Mouse (Mus musculus) hindlimb bud, embryonic 11.5 days (tissue): ENCODE data around the gene Tnpo3.
"Not testable (repeated sequence)": the region's sequence is repeated elsewhere in the genome, so short reads cannot be mapped to it uniquely, and the experiment has no call there.

Experiments used
- DNase-seq: peaks from one replicate; pipeline ENCODE4 v3.0.0-alpha.2; 2012; ENCODE audit warnings: low read depth, low spot score; ENCODE audit errors: extremely low spot score

Tnpo3 gene

DNA sequence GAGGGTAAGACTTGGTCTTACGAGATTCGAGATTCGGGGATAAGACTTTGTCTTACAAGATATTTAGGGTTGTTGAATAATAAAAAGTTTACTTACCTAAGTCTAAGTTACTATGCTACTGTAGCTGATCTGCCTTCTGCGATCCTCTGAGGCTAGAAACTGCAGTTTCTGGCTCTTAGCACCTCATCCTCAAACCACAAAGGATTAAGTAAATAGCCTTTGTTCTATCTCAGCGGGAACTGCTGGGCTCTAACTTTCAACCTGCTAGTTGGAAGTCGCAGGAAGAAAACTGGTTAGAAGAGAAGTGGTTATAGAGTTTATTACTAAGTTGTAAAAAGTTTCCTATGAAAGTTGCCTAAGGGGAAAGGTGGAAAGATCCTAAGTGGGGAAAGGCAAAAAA lies 12.6 kb upstream of the Tnpo3 start:
- no peak for DNase-seq

DNA sequence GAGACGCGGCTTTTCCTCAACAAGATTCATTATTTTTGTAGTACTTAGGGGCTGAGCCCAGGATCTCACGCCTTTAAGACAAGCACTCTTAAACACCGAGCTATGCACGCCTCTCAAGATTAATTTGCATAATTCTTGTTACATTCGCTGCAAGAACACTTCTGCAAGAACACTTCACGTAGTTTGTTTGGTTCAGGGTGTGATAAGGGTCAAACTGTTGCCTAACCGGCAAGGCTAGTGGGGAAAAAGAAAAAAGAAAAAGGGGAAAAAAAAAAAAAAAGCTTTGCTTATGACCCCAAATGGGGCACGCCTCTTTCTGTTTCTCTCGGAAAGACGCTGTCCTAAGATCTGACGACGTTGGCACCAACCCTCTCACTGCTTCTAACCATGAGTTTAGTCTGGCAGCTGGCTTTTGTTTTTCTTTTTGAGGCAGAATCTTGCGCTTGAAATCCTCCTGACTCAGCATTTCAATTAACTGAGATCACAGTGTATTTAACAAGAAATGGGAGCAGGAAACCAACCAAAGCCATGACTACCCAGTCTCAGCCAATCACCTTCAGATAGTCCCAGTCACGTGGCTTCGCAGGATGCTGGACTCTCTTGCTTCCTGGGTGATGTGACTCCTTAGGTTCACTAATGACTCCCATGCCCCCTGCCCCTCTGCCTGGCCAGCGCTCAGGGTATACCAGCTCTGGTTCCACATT lies 11.3 kb upstream of the Tnpo3 start:
- DNase-seq = no peak

DNA sequence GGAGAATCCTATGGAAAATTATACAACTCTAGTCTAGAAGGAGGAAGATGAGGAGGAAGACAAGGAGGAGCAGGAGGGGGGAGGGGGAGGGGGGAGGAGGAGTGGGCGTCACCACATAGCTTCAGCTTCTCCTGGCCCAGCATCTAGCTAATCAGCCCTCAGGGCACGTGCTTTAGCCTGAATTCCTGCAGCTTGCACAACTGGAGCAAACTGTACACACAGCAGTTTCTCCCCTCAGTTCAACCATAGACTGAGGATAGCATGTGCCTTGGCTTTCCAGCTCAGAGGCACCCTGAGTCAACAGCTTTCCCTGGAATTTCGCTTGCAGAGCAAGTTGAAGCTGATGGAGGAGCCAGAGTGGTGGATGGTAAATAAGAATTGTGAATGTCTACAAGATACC lies 10.5 kb upstream of the Tnpo3 start:
- no peak for DNase-seq

DNA sequence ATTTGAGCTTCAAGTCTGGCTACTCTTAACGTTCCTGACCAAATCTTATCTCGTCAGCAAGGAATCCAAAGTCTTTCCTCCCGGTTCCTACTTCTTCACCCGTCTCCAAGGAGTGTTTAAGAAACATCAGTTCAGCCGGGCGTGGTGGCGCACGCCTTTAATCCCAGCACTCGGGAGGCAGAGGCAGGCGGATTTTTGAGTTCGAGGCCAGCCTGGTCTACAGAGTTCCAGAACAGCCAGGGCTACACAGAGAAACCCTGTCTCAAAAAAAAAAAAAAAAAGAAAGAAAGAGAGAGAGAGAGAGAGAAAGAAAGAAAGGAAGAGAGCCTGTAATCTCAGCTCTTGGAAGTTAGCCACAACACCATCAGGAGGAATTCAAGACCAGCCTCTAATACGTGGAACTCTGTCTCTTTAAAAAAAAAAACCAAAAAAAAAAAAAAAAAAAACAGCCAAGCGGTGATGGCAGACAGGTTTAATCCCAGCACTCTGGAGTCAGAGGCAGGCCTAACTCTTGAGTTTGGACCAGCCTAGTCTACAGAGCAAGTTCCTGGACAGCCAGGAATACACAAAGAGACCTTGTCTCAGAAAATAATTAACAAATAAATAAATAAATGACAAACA lies 443 bp upstream of the Tnpo3 start:
- DNase-seq = not testable (repeated sequence)

DNA sequence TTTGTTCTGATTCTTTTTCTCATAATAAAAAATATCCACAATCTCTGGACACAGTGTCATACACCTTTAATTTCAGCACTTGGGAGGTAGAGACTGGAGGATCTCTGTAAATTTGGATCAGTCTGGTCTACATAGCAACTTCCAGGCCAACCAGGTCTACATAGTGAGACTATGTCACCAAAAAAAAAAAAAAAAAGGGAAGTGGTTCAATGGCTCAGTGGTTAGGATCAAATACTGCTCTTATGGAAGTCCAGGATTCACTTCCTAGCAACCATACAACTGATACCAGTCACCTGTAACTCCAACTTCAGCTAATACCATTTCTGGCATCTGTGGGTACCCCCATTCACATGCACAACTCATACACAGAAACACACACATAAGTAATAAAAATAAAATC lies 9.5 kb downstream of the Tnpo3 start:
- no peak for DNase-seq

DNA sequence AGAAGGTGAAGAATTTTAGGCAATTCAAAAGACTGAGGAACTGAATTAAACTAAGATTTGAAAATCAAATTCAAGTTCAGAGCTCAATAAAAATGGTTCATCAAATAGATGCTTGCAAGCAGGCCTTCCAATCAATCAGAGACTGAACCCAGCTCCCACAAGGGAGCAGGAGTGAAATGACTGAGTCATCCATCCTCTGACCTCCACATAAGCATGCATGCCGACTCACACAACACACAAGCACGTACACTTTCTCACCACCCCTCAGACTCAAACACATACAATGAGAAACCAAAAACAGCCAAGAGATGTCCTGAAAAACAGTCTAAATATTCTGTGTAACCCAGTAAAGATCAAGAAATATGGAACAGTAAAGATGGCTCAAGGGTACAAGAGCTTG lies 14.0 kb downstream of the Tnpo3 start:
- DNase-seq = no peak

DNA sequence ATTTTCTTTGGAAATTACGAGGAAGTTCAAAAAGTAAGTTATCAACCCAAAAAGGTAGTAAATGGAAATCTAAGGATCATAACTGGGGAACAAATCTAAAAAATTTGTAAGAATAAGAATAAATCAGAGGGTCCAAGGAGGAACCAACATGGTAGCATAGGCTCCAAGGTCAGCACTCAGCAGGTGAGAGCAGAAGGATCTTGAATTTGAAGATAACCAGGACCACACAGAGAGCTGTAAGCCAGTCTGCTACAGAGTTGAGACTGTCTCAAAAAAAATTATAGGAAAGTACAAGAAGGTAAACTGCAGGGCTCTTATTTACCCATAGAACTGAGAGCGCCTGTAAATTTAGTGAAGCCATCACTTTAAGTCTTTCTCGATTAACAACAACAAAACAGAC lies 28.5 kb downstream of the Tnpo3 start:
- no peak for DNase-seq

DNA sequence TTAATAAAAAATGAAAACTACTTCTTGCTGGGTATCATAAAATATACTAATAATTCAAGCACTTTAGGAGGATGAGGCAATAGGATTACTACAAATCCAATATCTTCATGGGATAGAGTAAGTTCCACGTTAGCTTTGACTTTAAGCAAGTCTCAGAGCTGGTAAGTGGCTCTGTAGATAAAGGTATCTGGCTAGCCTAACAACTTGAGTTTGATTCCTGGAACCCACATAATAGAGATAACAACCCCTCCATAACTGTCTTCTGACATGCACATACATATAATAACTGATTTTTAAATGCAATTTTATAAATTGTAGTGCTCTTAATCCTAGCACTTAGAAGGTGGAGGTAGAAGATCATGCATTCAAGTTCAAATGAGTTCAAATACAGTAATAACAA lies 28.9 kb downstream of the Tnpo3 start:
- no peak for DNase-seq

DNA sequence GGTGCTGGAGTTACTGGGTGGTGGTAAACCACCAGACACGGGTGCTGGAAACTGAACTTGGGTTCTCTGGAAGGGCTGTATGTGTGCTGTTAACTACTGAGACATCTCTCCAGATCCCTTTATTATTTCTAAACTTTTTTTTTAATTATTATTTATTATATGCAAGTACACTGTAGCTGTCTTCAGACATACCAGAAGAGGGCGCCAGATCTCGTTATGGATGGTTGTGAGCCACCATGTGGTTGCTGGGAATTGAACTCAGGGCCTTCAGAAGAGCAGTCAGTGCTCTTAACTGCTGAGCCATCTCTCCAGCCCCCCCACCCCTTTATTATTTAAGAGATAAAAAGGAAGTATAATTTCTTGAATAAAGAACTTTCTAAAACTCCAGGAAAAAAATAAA lies 33.3 kb downstream of the Tnpo3 start:
- DNase-seq = not testable (repeated sequence)

DNA sequence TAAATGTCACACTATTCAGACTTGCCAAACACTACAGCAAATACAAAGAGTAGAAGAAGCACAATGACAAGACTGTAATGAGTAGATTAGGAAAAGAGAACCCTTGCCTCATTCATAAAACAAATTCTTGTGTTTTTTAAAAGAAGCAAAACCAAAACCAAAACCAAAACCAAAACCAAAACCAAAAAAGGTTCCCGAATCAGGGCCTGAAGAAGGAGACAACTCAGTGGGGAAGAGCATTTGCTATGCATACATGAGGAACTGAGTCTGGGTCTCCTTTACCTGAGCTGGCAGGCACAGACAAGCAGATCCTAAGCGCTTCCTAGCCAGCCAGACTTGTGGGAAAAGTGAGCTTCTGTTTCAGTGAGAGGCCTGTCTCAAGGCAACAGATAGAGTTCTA lies 52.6 kb downstream of the Tnpo3 start:
- DNase-seq = no peak

DNA sequence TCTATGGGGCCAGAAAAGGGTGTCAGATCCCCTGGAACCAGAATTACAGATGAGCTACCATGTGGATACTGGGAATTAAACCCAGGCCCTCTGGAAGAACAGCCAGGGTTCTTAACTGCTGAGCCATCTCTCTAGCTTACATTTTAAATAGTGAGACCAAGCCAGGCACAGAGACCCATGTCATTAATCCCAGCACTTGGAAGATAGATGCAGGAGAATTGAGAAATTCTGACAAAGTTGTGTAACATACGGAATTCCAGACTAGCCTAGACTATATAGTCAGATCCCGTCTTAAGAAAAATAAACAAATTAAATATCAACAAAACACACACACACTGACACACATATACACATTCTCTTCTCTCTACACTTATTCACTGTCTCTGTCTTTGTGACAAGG lies 57.2 kb downstream of the Tnpo3 start:
- DNase-seq = no peak

DNA sequence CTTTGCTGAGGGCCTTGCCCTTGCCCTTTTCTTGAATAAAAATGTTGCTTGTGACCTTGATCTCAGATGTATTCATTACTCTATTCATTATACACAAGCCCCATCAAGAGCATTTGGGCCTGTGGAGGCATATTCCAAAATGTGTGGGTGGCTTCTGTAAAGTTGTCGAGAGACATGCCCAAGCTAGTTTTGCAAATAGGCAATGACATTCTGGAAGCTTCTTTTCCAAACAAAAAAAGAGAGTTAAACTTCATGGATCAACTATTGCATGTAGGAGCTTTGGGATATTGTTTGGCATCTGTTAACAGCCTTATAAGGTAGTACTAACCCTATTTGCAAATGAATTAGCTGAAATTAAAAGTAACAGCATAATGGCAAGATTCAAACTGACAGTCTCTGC lies 61.6 kb downstream of the Tnpo3 start:
- DNase-seq = no peak

DNA sequence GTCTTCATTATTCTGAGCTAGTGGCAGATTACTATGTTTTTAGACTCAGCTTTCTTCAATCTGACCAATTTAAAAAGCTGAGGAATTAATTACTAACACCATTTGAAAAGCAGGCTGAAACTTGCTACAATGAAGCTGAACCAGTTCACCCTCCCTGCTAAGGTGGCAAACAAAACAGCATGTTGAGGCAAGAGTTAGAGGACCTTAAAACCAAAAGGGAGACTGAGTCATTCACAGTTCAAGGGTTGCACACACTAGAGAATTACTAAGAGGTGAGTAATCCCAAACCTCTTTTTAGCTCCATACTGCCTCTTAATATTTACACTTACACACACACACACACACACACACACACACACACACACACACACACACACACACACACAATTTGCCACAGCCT lies 62.1 kb downstream of the Tnpo3 start:
- DNase-seq = no peak

DNA sequence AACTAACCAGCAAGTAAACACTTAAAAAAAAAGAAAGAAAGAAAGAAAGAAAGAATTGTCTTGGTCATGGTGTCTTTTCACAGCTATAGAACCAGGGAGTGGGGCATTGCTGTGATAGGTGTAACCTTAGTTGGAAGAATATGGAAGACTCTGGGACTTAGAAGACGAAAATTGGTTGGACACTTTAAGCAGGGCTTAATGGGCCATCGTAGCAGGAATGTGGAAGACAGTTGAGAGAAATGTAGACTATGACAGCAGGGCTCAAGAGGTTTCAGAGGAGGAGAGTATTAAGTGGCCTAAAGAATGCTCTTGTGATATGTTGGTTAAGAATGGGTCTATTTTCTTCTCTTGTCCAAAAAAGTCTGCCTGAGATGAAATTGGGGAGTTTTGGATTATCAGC lies 64.1 kb downstream of the Tnpo3 start:
- no peak for DNase-seq

DNA sequence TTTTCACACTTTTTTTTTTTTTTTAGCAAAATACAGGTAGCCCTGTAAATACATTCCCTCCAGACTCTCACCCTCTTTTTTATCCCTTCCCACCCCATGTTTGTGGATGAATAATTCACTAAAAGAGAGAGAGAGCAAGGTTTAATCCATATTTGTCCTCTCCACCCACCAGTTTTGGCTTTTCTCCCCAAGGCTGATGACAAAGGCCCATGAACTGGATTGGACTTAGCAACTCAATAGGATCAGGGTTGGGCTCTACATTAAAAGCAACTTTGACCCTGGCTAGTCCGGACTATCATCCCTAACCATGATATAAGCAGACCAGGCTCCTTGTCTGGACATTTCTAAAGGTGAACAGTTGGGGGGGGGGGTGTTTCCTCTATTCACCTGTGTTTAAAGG lies 68.7 kb downstream of the Tnpo3 start:
- no peak for DNase-seq

DNA sequence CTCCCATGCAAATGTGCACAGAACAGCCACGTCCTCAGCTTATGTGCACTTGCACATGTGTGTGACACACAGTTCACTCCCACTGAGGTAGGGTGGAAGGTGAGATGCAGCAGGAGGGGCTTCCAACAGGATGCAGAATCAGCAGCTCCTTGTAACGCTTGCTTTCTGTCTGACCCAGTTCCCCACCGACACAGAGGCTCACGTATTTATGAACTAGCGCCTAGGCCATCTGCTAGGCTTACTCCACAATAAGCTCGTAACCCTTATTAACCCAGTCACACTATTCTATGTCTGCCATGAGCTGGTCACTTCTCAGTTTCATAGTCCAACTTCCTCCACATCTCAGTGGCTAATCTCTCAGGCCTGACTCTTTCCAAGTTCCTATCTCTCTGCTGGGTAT lies 69.5 kb downstream of the Tnpo3 start:
- no peak for DNase-seq

DNA sequence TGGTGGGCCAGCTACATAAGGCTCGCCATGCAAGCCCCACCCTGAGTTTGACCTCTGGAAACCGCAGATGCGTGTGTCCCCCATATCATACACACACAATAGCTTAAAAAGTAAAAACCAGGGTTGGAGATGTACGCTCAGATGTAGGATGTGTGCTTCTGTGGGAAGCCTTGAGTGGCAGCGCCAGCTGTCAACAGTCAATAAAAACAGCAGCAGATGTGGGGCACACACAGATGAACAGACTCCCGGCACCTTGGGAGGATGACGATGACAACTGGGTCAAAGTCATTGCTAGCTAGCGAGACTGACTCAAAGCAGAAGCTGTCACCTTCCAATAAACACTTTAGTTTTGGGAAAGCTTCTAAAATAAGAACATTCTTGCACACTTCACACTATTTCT lies 70.2 kb downstream of the Tnpo3 start:
- no peak for DNase-seq

DNA sequence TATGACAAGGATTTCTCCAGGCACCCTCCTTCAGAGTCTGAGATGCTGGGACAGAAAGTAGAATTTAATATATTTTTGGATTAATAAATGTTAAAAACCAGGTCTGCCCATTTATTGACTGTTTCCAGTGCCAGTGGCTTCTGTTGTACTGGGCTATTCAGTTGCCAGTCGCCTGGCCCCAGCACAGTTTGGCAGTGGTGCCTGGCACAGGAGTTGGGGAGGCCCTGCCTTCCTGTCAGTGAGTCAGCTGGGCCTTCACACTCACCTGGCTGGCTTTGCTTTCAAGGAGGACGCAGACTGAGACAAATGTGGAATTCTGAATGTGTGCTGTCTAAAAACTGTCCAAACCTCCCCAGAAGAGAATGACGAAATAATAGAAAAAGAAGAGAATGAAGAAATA lies 72.5 kb downstream of the Tnpo3 start:
- no peak for DNase-seq

DNA sequence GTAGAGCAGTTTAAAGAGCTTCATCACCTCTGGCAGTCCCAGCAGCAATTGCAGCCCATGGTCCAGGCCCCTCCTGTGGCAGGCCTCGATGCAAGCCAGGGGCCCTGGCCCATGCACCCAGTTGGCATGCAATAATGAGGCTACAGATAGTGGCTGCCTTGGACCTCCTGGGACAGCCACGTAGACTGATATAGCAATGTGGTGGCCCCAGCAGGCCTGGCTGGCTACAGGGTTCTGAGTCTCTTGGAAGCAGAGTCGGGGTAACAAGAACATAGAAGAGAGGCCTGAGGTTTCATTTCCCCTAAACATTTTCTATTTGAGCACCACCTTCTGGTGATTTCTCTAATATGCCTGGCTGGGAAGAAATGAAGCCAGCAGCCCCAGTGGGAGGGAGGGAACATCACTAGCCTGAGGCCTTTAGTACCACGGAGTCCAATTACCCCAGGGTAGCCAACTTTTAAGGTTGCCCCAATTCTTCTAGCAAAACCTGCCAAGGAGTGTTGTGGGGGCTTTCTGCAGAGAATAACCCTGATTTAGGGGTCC lies 73.0 kb downstream of the Tnpo3 start:
- DNase-seq = no peak

DNA sequence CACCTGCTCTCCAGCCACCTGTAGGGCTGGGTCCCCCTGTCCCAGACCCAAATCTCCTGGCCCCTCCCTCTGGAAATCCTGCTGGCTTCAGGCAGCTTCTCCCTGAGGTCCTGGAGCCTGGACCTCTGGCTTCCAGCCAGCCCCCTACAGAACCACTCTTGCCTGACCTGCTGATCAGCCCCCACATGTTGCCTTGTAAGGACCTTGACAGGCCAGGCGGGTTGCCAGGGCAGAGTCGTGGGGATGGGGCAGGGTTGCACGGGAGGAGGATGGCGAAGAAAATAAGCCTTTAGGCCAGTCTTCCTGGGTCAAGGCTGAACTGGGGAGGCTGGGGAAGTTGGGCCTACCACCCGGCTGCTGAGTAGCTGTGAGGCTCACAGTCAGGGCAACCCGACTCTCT lies 74.4 kb downstream of the Tnpo3 start:
- DNase-seq = no peak

DNA sequence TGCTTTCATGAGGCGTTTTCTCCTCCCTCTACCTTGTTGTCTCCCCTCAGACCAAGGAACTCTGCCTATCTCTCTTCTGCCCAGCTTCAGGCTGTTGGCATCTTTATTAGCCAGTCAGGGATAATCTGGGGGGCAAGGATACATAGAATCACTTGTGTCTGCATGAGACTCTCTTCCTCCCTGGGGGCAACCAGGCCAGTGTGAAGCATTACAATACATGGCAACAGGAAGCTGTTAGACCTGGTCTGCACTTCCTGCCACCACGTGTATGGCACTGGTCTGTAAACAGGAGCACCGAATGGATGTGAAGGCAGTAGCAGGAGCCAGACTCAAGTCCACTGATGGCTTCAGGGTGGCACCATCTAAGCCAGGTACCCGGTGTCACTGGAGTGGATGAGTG lies 79.6 kb downstream of the Tnpo3 start:
- DNase-seq = no peak

DNA sequence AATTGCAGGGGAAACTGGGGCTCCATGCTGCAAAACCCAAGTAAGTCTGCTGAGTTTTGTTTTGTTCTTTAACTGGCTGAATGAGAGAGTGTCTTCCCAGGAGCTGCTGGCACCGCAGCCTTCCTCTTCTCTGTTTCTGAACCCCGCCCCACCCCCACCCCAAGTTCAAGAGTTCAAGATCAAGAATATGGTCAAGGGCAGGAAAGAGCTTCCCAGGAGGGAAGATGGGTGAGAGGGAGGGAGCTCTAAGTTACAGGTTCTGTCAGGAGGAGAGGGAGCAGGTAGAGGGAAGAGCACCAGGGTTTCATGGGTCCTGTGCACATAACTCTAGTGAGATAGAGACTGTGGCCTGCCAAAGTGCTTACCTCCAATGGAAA lies 80.3 kb downstream of the Tnpo3 start:
- no peak for DNase-seq
